Mouse (Mus musculus): ENCODE measurements around the gene Polm. TPM values are rescaled to one million over a fixed set of nuclear protein-coding genes. Genes with fewer than 3 reads are reported as not detected.

Gene Polm
- total RNA-seq, 2 experiments from 2014 or later, result 1.9 to 2.3 TPM

DNA sequence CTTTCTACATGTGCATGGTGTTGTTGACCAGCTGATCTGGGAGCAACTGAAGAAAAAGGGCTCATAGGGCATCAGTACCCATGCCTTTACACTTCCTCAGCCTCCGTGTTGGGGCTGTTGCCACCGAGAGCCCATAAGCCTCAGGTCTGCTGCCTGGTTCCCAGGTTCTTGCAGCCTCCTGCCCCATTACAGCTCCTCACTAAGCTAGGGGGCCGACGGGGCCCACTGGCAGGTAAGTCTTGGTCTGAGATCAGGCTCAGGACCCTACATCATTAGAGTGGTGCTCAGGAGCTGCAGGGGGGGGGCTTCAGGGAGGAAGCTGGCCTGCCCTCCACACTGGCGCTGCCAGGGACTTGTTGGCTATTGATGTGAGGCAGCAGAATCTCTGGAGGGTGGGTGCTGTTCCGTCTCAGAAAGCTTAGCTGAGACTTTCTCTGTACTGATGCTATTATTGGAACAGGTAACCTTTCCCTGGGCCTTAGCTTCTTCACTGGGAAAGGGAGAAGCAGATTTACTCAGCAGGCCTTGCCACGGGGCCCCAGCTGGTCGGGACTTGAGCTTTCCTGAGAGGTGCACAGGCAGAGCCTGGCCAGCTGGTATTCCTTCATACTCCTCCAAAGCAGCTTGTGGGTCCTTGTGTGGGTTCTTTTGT lies 18.8 kb upstream of the Polm start:
- intact Hi-C loops (cut with DNase I), result no loop called here
- DNase-seq, result no peak

DNA sequence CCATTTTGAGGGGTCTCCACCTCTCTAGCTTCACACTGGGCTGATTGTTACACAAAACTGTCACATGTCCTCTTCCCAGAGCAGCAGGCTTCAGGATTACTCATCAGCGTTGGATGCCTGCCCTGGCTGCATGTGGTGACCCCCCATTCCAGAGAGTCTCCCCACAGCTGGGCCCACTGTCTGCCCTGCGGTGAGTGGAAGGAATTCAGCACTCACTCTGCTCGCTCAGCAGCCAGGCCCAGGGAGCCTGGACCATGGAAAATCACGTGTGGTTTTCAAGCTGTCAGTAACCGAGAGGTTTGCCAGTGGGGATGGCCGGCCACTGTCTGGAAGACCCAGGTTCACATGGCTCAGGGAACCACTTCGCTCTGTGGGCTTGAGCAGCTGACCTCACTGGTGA lies 18.1 kb upstream of the Polm start:
- peak; percentile 63 to 68 for DNase-seq
- intact Hi-C loops (cut with DNase I), result no loop called here

DNA sequence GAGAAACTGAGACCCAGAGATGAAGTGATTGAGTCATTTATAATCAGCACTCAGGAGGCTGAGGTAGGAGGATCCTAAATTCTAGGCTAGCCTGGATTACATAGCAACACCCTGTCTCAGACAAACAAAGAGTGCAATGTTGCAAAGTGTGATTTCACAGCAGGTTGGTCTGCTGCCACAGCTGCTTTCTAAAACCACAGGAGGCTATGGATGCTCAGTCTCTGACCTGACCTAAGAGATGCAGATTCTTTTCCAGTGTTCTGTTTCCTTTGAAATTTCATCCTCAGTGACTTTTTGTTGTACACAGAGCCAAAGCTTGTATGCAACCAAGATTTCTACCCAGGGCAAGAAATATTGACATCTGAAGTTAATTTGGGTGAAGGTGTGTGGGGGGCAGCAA lies 17.7 kb upstream of the Polm start:
- DNase-seq, result no peak

DNA sequence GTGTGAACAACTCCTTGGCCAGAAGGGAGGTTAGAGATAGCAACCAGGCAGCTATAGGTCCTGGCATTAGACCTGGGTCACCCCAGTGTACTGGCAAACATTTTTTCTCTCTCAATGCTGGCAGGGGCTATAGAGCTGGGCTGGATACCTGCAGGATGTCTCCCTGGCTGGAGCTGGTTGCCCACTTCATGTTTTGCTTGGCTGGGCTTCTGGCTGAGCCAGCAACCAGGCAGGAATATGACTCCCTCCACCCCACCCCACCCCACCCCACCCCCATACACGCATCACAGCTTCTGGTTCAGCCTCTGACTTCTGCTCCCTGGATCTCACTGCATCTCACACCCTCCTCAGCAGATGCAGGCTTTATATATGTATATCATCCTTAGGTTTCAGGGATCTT lies 14.5 kb upstream of the Polm start:
- intact Hi-C loops (cut with DNase I), result no loop called here
- peak in 1 of 2 experiments; percentile 41 for DNase-seq

More for the DNA sequence above, 17.7 kb upstream of the Polm start:
- intact Hi-C loops (cut with DNase I), result no loop called here

DNA sequence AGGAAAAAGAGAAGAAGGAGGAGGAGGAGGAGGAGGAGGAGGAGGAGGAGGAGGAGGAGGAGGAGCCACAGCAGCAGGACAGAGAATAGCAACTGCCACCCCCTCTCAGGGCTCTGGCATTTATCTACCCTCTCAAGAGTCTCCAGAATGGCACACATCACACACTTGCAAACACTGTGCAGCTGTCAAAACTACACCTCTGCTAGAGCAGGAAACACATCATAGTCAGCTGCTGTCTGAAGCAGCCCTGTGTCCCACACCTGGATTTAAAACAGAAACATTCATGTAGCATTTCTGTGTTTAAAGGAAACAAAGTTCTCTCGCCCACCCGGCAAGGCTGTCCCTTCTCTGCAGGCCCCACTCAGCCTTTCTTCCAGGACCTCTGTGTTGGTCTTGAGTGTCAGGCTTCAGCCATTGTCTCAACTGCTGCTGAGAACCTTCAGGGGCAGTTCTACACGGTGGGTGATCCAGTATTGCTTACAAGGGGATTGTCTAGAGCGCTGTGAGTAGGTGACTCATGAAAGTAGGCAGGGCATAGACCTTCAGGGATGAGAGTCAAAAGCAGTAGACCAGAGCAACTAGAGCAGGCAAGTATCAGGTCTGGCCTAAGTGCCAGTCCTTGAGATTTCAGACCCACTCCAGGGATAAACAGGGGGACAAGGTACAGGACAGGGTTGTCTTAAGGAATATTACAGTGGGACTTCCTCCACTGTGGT lies 13.4 kb upstream of the Polm start:
- intact Hi-C loops (cut with DNase I), result no loop called here
- no peak for DNase-seq

DNA sequence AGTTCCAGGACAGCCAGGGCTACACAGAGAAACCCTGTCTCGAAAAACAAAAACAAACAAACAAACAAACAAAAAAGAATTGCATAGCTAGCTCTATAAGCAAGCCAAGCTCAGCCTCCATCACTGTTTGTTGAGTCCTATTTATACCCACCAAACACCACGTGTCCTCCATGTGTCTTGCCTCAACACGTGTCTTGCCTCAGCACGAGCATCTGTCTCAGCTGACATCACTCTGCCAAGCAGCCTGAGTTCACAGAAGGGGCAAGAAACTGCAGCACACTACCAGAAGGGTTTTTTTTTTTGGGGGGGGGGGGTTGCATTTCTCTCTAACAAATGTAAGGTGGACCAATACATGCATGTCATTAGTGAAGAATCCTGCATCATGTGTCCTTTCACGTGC lies 12.6 kb upstream of the Polm start:
- DNase-seq, result no peak
- intact Hi-C loops (cut with DNase I), result no loop called here

DNA sequence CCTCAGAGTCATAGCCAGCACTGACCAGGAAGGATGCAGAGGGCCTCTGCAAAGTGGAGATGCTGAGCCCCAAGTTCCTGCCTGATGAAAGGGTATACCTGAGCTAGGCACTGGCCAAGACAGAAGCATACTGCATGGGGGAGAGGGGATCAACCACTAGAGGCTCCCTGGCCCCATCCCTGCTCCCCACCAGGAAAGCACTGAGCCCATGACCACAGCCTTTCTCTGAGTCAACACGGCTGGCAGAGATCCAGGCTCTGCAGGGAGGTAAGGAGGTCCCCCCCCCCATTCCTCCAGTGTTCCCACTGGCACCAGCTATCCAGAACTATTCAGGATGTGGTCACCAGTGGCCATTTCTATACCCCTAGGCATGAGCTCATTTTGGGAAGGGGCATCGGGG lies 11.5 kb upstream of the Polm start:
- intact Hi-C loops (cut with DNase I), result no loop called here
- no peak for DNase-seq

DNA sequence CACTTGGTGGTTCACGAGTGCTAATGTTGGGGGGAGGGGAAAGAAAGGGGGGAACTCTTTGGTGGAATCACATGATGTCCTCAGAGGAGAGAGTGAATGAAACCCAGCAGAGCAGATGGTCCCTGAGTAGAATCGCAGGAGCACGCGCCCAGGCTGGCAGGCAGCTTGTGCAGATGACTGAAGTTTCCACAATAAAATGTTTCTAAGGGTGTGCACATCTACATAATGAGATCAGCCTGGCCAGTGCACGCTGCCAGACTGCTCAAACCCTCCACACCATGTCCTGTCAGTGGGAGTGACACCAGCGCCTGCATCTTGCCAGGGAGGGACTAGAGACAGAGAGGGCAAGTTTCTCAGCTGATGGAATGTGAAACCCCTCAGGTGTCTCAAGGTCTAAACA lies 10.9 kb upstream of the Polm start:
- intact Hi-C loops (cut with DNase I), result no loop called here
- DNase-seq, result peak; percentile 50 to 56

DNA sequence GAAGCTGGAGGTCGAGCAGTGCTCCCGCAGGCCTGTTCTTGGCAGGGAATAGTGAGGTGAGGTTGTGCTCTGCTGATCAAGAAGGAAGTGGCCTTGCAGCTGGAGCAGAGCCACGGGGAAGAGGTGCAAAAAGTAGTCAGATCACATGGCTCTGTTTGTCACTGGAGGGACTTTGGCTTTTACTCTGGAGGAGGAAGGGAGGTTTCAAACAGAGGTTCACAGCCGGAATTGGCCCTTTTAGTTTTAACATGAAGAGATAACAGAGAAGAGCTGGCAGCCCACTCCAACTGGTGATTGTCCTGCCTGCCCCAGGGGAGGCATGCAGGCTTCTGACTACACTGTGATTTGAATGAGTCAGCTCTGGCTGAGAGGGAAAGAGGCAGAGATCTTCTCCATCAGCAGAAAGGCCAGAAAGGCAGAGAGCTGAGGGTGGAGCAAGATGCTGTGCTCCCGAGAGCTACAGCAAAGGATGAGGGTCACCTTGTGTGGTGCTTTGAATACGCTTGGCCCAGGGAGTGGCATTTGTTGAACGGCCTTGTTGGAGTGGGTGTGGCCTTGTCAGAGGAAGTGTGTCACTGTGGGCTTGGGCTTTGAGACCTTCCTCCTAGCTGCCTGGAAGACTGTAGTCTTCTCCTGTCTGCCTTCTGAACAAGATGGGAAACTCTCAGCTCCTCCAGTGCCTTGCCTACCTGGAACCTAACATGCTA lies 9.0 kb upstream of the Polm start:
- DNase-seq, result no peak
- intact Hi-C loops (cut with DNase I), result no loop called here

DNA sequence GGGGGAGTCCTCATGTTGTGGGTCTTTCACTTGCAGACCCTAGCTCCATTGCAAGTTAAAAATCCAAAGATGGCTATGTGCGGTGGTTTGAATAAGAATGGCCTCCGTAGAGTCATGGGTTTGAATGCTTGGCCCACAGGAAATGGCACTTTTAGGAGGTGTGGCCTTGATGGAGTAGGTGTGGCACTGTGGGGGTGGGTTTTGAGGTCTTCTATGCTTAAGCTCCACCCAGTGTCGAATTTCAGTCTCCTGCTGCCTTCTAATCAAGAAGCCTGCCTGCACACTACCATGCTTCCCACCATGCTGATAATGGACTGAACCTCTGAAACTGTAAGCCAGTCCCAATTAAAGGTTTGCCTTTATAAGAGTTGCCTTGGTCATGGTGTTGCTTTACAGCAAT lies 5.3 kb upstream of the Polm start:
- no peak for DNase-seq
- intact Hi-C loops (cut with DNase I), result no loop called here

DNA sequence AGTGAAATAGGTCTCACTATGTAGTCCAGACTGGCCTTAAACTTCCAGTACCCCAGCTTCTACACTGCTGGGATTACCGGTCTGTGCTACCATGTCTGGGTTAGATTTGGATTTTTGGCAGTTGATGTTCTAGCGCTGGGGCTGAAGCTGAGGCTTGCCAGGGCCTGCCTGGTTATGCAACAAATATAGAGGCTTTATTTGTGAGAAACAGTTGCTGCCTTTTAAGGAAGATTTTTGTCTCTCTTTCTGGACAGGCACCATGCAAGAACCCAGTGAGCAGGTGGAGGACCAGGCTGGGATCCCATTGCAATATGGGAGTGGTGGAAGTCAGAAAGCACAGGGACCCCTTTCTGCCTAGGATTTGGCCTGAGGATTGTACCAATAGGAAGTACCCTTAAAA lies 3.9 kb upstream of the Polm start:
- DNase-seq, result no peak
- intact Hi-C loops (cut with DNase I), result no loop called here

DNA sequence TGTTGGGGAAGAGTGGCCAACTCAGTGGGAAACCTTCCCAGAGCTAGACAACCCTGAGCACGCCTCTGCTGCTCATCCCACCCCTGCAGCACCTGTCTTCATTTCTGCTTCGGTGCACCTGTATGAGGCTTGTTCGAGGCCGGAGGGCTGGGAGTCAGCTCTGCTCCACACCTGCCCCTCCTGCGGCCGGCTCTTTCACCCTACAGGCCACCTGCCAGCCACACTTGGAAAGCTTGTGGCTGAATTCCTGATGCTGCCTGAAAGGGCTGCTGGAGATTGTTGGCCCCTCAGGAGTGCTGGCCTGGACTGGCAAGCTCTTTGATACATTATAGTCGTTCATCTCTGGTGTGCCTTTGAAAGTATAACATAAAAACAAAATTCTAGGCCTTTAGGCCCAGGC lies 2.5 kb upstream of the Polm start:
- intact Hi-C loops (cut with DNase I), result no loop called here
- peak in 1 of 2 experiments; percentile 12 for DNase-seq

DNA sequence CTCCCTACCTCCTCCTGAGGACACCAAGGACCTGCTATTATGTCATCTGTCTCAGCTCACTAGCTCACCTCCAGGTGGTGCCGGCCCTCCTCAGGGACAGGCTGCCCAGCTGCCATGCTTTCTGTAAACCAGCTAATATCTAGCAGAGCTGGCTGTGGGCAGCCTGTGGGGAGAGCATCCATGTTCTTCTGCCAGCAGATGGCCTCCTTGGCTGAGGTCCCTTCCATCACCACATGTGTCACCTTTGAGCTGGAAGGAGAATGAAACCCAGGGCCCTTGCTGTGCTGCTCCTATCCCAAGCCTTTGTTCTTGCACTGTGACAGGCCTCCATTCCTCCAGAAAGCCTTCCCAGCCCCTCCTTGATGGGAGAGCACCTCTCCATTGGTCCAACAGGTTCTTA lies 1.7 kb downstream of the Polm start:
- DNase-seq, result no peak
- intact Hi-C loops (cut with DNase I), result loop anchor here (2.0 to 5.0 kb wide), 3 partner anchors 35 to 51 kb away; partner anchors contain the start of gene Pold2

DNA sequence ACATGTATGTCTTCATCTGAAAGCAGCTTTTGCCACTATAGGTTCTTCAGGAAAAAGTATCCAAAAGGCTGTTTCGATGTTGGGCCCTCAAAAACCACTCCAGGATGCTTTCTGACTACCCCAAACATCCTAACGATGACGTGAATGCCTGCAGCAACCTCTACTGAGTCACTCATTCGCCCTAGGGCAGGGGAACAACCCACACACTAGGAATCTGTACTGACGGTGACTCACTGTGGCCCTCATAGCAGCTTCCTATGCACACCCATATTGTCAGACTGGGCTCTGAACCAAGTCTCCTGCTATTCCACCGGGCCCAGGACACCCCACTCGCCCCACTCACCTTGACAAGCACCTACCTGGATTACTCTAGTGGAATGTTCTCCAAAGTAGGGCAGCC lies 2.8 kb downstream of the Polm start:
- no peak for DNase-seq
- intact Hi-C loops (cut with DNase I), result loop anchor here (5.0 kb wide), 1 partner anchor 42 kb away; the partner anchor contains the start of gene Pold2

DNA sequence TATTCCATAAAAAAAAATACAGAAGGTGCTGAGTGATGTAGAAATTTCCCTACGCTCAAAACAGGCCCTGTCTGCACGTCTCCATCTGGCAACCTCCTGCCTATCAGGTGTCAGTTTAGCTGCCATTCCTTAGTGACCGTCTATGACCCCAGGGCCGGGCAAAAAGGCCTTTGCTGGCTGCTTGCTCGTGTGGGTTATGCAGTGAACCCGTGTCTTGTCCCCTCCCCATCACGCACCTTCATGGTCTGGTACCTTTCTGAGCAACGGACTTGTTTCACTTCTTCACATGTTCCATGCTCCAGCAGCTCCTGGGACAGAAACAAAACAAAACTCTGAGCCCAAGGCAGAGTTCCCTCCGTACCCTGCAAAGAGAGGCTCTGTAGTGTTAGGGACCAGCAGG lies 3.3 kb downstream of the Polm start:
- no peak for DNase-seq
- intact Hi-C loops (cut with DNase I), result no loop called here

DNA sequence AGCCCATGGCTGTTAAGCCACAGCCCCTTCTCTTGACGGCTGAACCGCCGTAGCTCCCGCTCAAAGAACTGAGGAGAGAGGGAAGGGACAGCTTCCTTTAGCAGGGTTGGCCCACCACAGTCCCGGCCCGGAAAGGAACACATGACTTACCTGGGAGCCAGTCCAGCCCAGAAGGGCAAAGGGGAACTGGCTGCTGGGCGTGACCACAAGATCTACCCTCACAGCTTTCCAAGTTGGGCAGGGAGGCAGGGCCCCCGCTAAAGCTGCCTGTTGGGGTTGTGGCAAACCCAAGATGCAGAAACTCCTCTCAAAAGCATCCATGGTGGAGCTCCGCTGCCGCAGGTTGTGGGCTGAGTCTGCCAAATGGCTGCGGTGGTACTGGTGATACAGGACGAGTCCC lies 8.5 kb downstream of the Polm start:
- DNase-seq, result no peak
- intact Hi-C loops (cut with DNase I), result loop anchor here (2.0 kb wide), 1 partner anchor 23 kb away; no protein-coding TSS in a partner anchor

DNA sequence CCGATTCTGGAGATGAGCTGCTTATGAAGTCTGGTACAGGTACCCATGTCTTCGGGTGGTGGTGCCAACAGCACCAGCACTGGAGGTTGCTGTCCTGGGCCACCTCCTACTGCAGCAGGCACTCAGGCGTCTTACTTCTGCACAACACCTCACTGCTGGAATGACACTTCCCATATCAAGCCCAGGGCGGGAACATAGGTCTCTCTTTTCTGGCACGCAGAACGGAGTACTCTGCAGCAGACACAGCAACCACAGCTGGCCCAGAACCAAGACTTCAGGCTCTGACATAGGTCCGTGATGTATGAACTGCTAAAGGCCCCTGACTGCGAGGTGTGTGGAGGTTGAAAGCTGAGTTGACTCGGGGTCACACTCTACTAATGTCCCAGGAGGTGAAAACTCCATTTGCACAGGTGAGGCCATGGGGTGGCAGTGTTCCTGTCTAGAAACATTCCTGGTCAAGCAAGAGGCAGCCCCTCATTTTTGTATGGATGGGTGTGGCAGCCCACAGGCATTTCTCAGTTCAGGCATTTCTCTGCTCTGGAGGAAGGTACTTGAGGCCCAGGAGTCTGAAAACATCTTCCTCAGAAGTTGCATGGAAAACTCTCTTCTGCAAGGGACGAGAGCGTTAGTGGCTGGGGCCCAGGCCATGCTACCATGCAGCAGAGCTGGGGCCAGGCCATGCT lies 9.2 kb downstream of the Polm start:
- DNase-seq, result no peak
- intact Hi-C loops (cut with DNase I), result loop anchor here (2.0 kb wide), 1 partner anchor 22 kb away; no protein-coding TSS in a partner anchor

DNA sequence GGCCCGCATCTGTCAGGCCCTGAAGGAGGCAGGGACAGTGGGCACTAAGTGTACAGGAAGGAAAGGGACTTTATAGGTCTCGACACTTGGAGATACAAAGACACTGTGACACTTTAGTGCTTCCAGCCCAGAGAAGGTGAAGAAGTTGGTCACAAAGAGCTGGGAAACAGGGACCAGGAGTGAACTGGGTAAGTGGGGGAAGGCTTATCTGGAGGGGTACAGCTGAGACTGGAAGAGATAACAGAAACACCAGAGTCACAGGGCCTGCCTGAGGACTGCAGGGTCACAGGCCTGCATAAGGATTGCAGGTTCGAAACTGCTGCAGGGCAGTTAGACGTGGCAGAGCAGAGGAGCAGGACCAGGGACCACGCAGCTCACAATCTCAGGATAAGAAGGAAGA lies 9.9 kb downstream of the Polm start:
- intact Hi-C loops (cut with DNase I), result loop anchor here (2.0 kb wide), 1 partner anchor 21 kb away; no protein-coding TSS in a partner anchor
- DNase-seq, result no peak

DNA sequence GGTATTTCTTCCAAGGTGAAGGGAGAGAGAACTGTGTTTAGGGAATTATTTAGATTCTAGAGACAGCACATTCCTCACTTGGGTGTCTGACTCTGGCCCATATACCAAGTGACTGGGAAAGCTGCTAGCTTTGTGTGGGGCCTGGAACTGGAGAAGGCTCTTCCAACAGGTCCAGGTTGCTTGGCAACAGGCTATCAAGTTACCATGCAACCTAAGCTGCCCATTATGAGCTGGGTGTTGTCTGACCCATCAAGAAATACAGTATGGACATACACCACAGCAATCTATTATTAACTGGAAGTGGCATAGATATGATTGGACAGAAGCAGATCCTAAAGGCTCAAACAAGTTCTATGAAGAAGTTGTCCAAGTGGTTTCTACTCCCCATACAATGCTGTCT lies 12.4 kb downstream of the Polm start:
- intact Hi-C loops (cut with DNase I), result no loop called here
- no peak for DNase-seq

DNA sequence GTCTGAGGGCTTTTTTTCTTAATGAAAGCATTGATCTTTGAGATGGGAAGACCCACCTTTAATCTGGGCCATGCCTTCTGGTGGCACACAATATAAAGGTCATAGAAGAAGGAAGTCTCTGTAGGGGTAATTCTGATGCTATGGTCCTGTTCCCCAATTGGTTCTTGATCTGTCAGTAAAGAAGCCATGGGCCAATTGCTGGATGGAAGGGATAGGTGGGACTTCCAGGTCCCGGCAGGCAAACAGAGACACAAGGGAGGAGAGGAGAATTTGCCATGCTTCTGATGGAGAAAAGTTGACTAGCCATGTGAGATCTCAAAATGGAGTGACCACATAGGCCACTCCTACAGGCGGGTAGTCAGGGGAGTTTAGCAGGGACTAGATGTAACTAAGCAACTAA lies 18.6 kb downstream of the Polm start:
- no peak for DNase-seq
- intact Hi-C loops (cut with DNase I), result no loop called here

DNA sequence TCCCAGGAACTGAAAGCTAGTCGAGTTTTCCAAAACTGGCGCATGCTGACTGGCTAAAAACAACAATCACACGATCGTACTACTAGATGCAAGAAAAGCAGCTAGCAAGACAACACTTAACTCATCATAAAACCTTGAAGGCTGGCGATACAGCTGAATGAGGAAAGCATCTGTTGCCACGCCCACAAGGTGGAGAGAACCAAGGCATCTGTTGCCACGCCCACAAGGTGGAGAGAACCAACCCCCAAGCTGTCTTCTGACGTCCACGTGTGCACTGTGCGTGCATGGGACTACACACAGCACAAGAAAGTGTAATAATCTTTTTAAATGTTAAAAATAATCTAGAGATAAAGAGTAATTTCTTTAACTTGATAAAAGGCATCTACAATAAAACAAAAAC lies 24.4 kb downstream of the Polm start:
- DNase-seq, result no peak
- intact Hi-C loops (cut with DNase I), result no loop called here

Data from gastrocnemius, postnatal 36 days (tissue).